Mouse (Mus musculus) embryonic facial prominence, embryonic 13.5 days (tissue): Measurements from ENCODE around the gene Mettl15. TPM values are rescaled to one million over a fixed set of nuclear protein-coding genes. Genes with fewer than 3 reads are reported as not detected.

Experiments used
- microRNA-seq: library from miRNA; unstranded; fragments of <30 nt; microRNA quantifications from one replicate; pipeline ENCODE4, GENCODE M21; 2016
- polyA plus RNA-seq: library from polyadenylated mRNA; unstranded; fragments of >200 nt; fragmentation: Nextera tagmentation; extraction: Ambion mirVana; gene quantifications from 2 replicates; pipeline ENCODE4 v1.2.1, GENCODE M21; 2015

Mettl15 gene
- polyA plus RNA-seq, 1 experiment from 2014 or later, result 11.6 TPM

Small RNA genes lying within 50 kb of the gene (microRNA-seq; reads per million reads assigned to microRNA genes)
- gene Gm24115, result not detected

Other genes with a start within 250 kb of the Mettl15 start
- 21.0 and 23.9 TPM in 2 replicates for gene Kif18a, start within 50 bp of the Mettl15 start, polyA plus RNA-seq